Mouse (Mus musculus): Measurements from ENCODE around the gene Cacna1s. TPM values are rescaled to one million over a fixed set of nuclear protein-coding genes. Genes with fewer than 3 reads are reported as not detected.

Gene Cacna1s
- polyA plus RNA-seq, 1 experiment from 2014 or later = 0.10 TPM

- peaks cover 12% of the 10 kb centered on the region for H3K4me1 ChIP-seq (replicated peaks)
- no peaks in the 10 kb centered on the region for H3K36me3 ChIP-seq
- 0 out of 2 replicates have a peak overlapping the region, but pooled peaks have one; percentile 18 for H3K4me3 ChIP-seq (replicated peaks)
- H3K27ac ChIP-seq = no peak overlapping the region
- peaks cover 88% of the 10 kb centered on the region for H3K27me3 ChIP-seq
- H3K9ac ChIP-seq = no peak overlapping the region
- ATAC-seq (ENCODE audit: low read depth) (peak; percentile 39; the same call in 1 of the 2 replicates), DNase-seq (peak; percentile 33)
- WGBS (ENCODE audit: insufficient replicate concordance) = 2% methylated on average over 6 of the region's 6 CpGs
- H3K9me3 ChIP-seq (replicated peaks) = no peaks in the 10 kb centered on the region
- H3K4me2 ChIP-seq = peak overlapping the region; percentile 33
These were observed 1.1 kb upstream of the Cacna1s start for GRCm38 (mm10) chr1:136051465-136051864.

GRCm38 (mm10) chr1:136055771-136056170 lies 3.2 kb downstream of the Cacna1s start:
- ATAC-seq (ENCODE audit: low read depth) (no peak), DNase-seq (no peak)
- H3K4me2 ChIP-seq = no peak overlapping the region
- H3K9me3 ChIP-seq (replicated peaks) = no peaks in the 10 kb centered on the region
- H3K27me3 ChIP-seq = peaks cover 53% of the 10 kb centered on the region
- no peak overlapping the region for H3K9ac ChIP-seq
- peaks cover 8% of the 10 kb centered on the region for H3K4me1 ChIP-seq (replicated peaks)
- 48% methylated on average over 3 of the region's 3 CpGs for WGBS (ENCODE audit: insufficient replicate concordance)
- no peaks in the 10 kb centered on the region for H3K36me3 ChIP-seq
- H3K27ac ChIP-seq = no peak overlapping the region
- no peak overlapping the region for H3K4me3 ChIP-seq (replicated peaks)

- Histone ChIP-seq H3K4me3 (replicated peaks) (no peak overlapping the region), H3K36me3 (no peaks in the 10 kb centered on the region), H3K9ac (no peak overlapping the region), H3K4me2 (no peak overlapping the region), H3K4me1 (replicated peaks) (0 out of 2 replicates have a peak, but pooled peaks cover 2% of the 10 kb centered on the region), H3K27ac (no peak overlapping the region), H3K27me3 (peaks cover 25% of the 10 kb centered on the region), H3K9me3 (replicated peaks) (no peaks in the 10 kb centered on the region)
- WGBS (ENCODE audit: insufficient replicate concordance) = 27% methylated on average over 3 of the region's 3 CpGs
- ATAC-seq (ENCODE audit: low read depth) = peak; percentile 56; the same call in 1 of the 2 replicates
- DNase-seq = no peak
These were observed 6.0 kb downstream of the Cacna1s start for GRCm38 (mm10) chr1:136058594-136058993.

- DNase-seq (no peak), ATAC-seq (ENCODE audit: low read depth) (no peak)
- no peak overlapping the region for H3K9ac ChIP-seq
- H3K27me3 ChIP-seq = peaks cover 21% of the 10 kb centered on the region; the same call in 1 of the 2 replicates
- H3K4me3 ChIP-seq (replicated peaks) = no peak overlapping the region
- H3K4me2 ChIP-seq = no peak overlapping the region
- H3K27ac ChIP-seq = no peak overlapping the region
- H3K4me1 ChIP-seq (replicated peaks) = 0 out of 2 replicates have a peak, but pooled peaks cover 2% of the 10 kb centered on the region
- H3K9me3 ChIP-seq (replicated peaks) = no peaks in the 10 kb centered on the region
- 50% methylated on average over 9 of the region's 9 CpGs for WGBS (ENCODE audit: insufficient replicate concordance)
- H3K36me3 ChIP-seq = no peaks in the 10 kb centered on the region
These were observed 8.7 kb downstream of the Cacna1s start for GRCm38 (mm10) chr1:136061041-136061789.

GRCm38 (mm10) chr1:136061790-136062141 lies 9.2 kb downstream of the Cacna1s start:
- peaks cover 17% of the 10 kb centered on the region; the same call in 1 of the 2 replicates for H3K27me3 ChIP-seq
- H3K27ac ChIP-seq = no peak overlapping the region
- no peak overlapping the region for H3K4me3 ChIP-seq (replicated peaks)
- no peaks in the 10 kb centered on the region for H3K36me3 ChIP-seq
- no peak overlapping the region for H3K9ac ChIP-seq
- no peak overlapping the region for H3K4me2 ChIP-seq
- 0 out of 2 replicates have a peak, but pooled peaks cover 2% of the 10 kb centered on the region for H3K4me1 ChIP-seq (replicated peaks)
- ATAC-seq (ENCODE audit: low read depth) (no peak), DNase-seq (no peak)
- WGBS (ENCODE audit: insufficient replicate concordance) = 78% methylated on average over 7 of the region's 7 CpGs
- H3K9me3 ChIP-seq (replicated peaks) = no peaks in the 10 kb centered on the region

- H3K9me3 ChIP-seq (replicated peaks) = no peaks in the 10 kb centered on the region
- H3K4me3 ChIP-seq (replicated peaks) = no peak overlapping the region
- DNase-seq = no peak
- WGBS (ENCODE audit: insufficient replicate concordance) = 44% methylated on average over 5 of the region's 5 CpGs
- H3K27ac ChIP-seq = no peak overlapping the region
- H3K4me1 ChIP-seq (replicated peaks) = no peaks in the 10 kb centered on the region
- ATAC-seq (ENCODE audit: low read depth) = no peak
- H3K9ac ChIP-seq = no peak overlapping the region
- H3K4me2 ChIP-seq = no peak overlapping the region
- H3K36me3 ChIP-seq = no peaks in the 10 kb centered on the region
- H3K27me3 ChIP-seq = peaks cover 17% of the 10 kb centered on the region
These were observed 11.4 kb downstream of the Cacna1s start for GRCm38 (mm10) chr1:136063991-136064390.

- ATAC-seq (ENCODE audit: low read depth) (no peak), DNase-seq (no peak)
- Histone ChIP-seq H3K27ac (no peak overlapping the region), H3K9ac (no peak overlapping the region), H3K9me3 (replicated peaks) (no peaks in the 10 kb centered on the region), H3K36me3 (no peaks in the 10 kb centered on the region), H3K4me3 (replicated peaks) (no peak overlapping the region), H3K4me2 (no peak overlapping the region), H3K4me1 (replicated peaks) (no peaks in the 10 kb centered on the region), H3K27me3 (peaks cover 19% of the 10 kb centered on the region)
- 54% methylated on average over 1 of the region's 1 CpGs for WGBS (ENCODE audit: insufficient replicate concordance)
These were observed 14.1 kb downstream of the Cacna1s start for GRCm38 (mm10) chr1:136066621-136067020.

- ATAC-seq (ENCODE audit: low read depth) = no peak
These were observed 15.0 kb downstream of the Cacna1s start for GRCm38 (mm10) chr1:136067579-136067978.

GRCm38 (mm10) chr1:136076086-136076485 lies 23.5 kb downstream of the Cacna1s start:
- DNase-seq = no peak
- ATAC-seq (ENCODE audit: low read depth) = no peak
- no peaks in the 10 kb centered on the region for H3K4me1 ChIP-seq (replicated peaks)

More at GRCm38 (mm10) chr1:136067579-136067978, 15.0 kb downstream of the Cacna1s start:
- H3K9ac ChIP-seq = no peak overlapping the region
- H3K27ac ChIP-seq = no peak overlapping the region
- H3K4me2 ChIP-seq = no peak overlapping the region
- peaks cover 19% of the 10 kb centered on the region for H3K27me3 ChIP-seq
- no peaks in the 10 kb centered on the region for H3K36me3 ChIP-seq
- 49% methylated on average over 3 of the region's 3 CpGs for WGBS (ENCODE audit: insufficient replicate concordance)
- no peak overlapping the region for H3K4me3 ChIP-seq (replicated peaks)
- no peak for DNase-seq
- H3K9me3 ChIP-seq (replicated peaks) = no peaks in the 10 kb centered on the region
- no peaks in the 10 kb centered on the region for H3K4me1 ChIP-seq (replicated peaks)

GRCm38 (mm10) chr1:136077656-136078055 lies 25.1 kb downstream of the Cacna1s start:
- no peak overlapping the region for H3K27ac ChIP-seq
- H3K36me3 ChIP-seq = no peaks in the 10 kb centered on the region
- no peak overlapping the region for H3K4me3 ChIP-seq (replicated peaks)
- H3K4me2 ChIP-seq = no peak overlapping the region
- no peaks in the 10 kb centered on the region for H3K4me1 ChIP-seq (replicated peaks)
- ATAC-seq (ENCODE audit: low read depth) (no peak), DNase-seq (no peak)
- 44% methylated on average over 4 of the region's 4 CpGs for WGBS (ENCODE audit: insufficient replicate concordance)
- peaks cover 23% of the 10 kb centered on the region for H3K27me3 ChIP-seq
- no peaks in the 10 kb centered on the region for H3K9me3 ChIP-seq (replicated peaks)
- no peak overlapping the region for H3K9ac ChIP-seq

More at GRCm38 (mm10) chr1:136076086-136076485, 23.5 kb downstream of the Cacna1s start:
- Histone ChIP-seq H3K4me3 (replicated peaks) (no peak overlapping the region), H3K4me2 (no peak overlapping the region), H3K27me3 (peaks cover 23% of the 10 kb centered on the region), H3K9ac (no peak overlapping the region), H3K36me3 (no peaks in the 10 kb centered on the region), H3K9me3 (replicated peaks) (no peaks in the 10 kb centered on the region), H3K27ac (no peak overlapping the region)
- 5% methylated on average over 3 of the region's 3 CpGs for WGBS (ENCODE audit: insufficient replicate concordance)

- H3K4me2 ChIP-seq = no peak overlapping the region
- DNase-seq (no peak), ATAC-seq (ENCODE audit: low read depth) (no peak)
- H3K27me3 ChIP-seq = peaks cover 26% of the 10 kb centered on the region
- peaks cover 7% of the 10 kb centered on the region for H3K4me1 ChIP-seq (replicated peaks)
- 57% methylated on average over 1 of the region's 1 CpGs for WGBS (ENCODE audit: insufficient replicate concordance)
- H3K9me3 ChIP-seq (replicated peaks) = no peaks in the 10 kb centered on the region
- no peak overlapping the region for H3K9ac ChIP-seq
- H3K4me3 ChIP-seq (replicated peaks) = no peak overlapping the region
- H3K36me3 ChIP-seq = no peaks in the 10 kb centered on the region
- H3K27ac ChIP-seq = no peak overlapping the region
These were observed 28.6 kb downstream of the Cacna1s start for GRCm38 (mm10) chr1:136081161-136081560.
